Mouse (Mus musculus) forebrain, postnatal 0 days (tissue): Measurements from ENCODE around the gene Lrp11. TPM values are rescaled to one million over a fixed set of nuclear protein-coding genes. Genes with fewer than 3 reads are reported as not detected.

ENCODE experiments used
- ATAC-seq: fragments of 200-750 bp; cut with Nextera tagmentation; 2 replicates; pipeline ENCODE4 v1.8.0; 2017; ENCODE audit warnings: mild to moderate bottlenecking, moderate library complexity
- DNase-seq: peaks from one replicate; pipeline ENCODE4 v3.0.0-alpha.2; 2015
- H3K27ac ChIP-seq: fragments of 300-500 bp; sonication (generic); 2 replicates; pipeline ENCODE4 v1.5.1; 2014; ENCODE audit warnings: low read depth, mild to moderate bottlenecking, antibody characterized with exemption, low read length, moderate library complexity, mixed read lengths
- H3K27me3 ChIP-seq: fragments of 300-500 bp; sonication (generic); 2 replicates; pipeline ENCODE4 v1.6.1; 2014; ENCODE audit warnings: mild to moderate bottlenecking, low read length, mixed read lengths; ENCODE audit not compliant: insufficient read depth
- H3K36me3 ChIP-seq: fragments of 300-500 bp; sonication (generic); 2 replicates; pipeline ENCODE4 v1.6.1; 2014; ENCODE audit warnings: mild to moderate bottlenecking, moderate library complexity; ENCODE audit not compliant: insufficient read depth
- H3K4me1 ChIP-seq: fragments of 300-500 bp; sonication (generic); 2 replicates; pipeline ENCODE4 v1.6.1; 2014; ENCODE audit warnings: antibody characterized with exemption; ENCODE audit not compliant: insufficient read depth
- H3K4me2 ChIP-seq: fragments of 300-500 bp; sonication (generic); 2 replicates; pipeline ENCODE4 v1.6.1; 2014; ENCODE audit warnings: low read depth, mild to moderate bottlenecking, moderate library complexity
- H3K4me3 ChIP-seq: fragments of 300-500 bp; sonication (generic); 2 replicates; pipeline ENCODE4 v1.5.1; 2014; ENCODE audit warnings: low read depth, low read length, mixed read lengths
- H3K9ac ChIP-seq: fragments of 300-500 bp; sonication (generic); 2 replicates; pipeline ENCODE4 v1.6.1; 2014; ENCODE audit warnings: mild to moderate bottlenecking
- H3K9me3 ChIP-seq: fragments of 300-500 bp; sonication (generic); 2 replicates; pipeline ENCODE4 v1.6.1; 2016; ENCODE audit warnings: low read length
- CTCF ChIP-seq: sonication (generic); IDR thresholded peaks from 2 replicates; pipeline ENCODE4 v1.5.1; 2016; ENCODE audit warnings: antibody characterized with exemption, control low read depth, low read depth
- WGBS: fragments of 180-500 bp; shearing (Covaris S2); extraction: QIAGEN DNeasy Blood & Tissue Kit; methylation state at CpG from one replicate; pipeline ENCODE4 v1.1.7; 2014; 5-methylcytosine and 5-hydroxymethylcytosine counted together
- polyA plus RNA-seq: library from polyadenylated mRNA; unstranded; fragments of >200 nt; fragmentation: Nextera tagmentation; extraction: Ambion mirVana; gene quantifications from 2 replicates; pipeline ENCODE4 v1.2.1, GENCODE M21; 2015
- total RNA-seq: library from RNA; depleted of rRNA; stranded (reverse); fragments of >200 nt; gene quantifications from 2 replicates; pipeline ENCODE4 v1.2.3, GENCODE M21; 2014

Gene Lrp11
- total and polyA plus RNA-seq, 2 experiments from 2014 or later, result 57.8 to 115 TPM

DNA sequence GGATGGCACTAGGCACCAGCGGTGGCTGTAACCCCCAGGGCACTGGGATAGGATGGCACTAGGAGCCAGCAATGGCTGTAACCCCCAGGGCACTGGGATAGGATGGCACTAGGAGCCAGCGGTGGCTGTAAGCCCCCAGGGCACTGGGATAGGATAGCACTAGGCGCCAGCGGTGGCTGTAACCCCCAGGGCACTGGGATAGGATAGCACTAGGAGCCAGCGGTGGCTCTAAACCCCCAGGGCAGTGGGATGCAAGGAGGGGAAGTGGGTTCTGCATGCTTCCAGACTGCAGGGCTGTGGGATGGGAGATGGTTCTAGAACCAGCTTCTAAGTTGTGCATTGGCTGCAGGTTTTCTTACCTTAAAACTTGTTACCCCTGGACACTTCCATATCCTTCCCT is 31.1 kb downstream of the Lrp11 start:
- WGBS, result 68% methylated on average over 5 of the region's 5 CpGs
- no peak; the same call in 1 of the 2 replicates for ATAC-seq
- DNase-seq, result no peak

DNA sequence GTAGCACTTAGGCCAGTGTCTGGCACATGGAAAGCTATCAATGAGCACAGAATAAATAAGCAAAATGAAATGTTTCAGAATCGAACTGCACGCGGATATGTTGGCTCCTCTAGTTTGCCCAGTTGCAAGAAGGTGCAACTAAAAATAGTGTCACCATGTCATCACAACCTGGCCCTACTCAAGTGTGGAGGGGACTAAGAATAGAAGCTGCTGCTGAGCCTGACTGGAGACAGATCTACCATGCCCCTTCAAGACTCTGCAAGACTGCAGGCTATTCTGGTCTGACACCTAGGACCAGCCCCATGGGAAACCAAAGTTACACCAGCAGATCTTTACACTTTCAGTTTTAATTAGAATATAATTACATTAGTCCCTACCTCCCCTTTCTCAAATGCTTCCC is 32.8 kb downstream of the Lrp11 start:
- H3K27me3 ChIP-seq, result no peaks in the 10 kb centered on the region
- 94% methylated on average over 3 of the region's 3 CpGs for WGBS
- peaks cover 37% of the 10 kb centered on the region for H3K36me3 ChIP-seq
- DNase-seq (no peak), ATAC-seq (no peak)
- H3K9me3 ChIP-seq, result no peaks in the 10 kb centered on the region
- TF ChIP-seq CTCF, result no peak
- H3K27ac ChIP-seq, result no peak overlapping the region
- no peak overlapping the region for H3K9ac ChIP-seq
- no peak overlapping the region for H3K4me2 ChIP-seq
- no peaks in the 10 kb centered on the region for H3K4me1 ChIP-seq
- H3K4me3 ChIP-seq, result no peak overlapping the region

More for the DNA sequence above, 31.1 kb downstream of the Lrp11 start:
- no peak for TF ChIP-seq CTCF
- Histone ChIP-seq H3K9me3 (no peaks in the 10 kb centered on the region), H3K36me3 (peaks cover 28% of the 10 kb centered on the region), H3K9ac (no peak overlapping the region), H3K4me2 (no peak overlapping the region), H3K4me1 (no peaks in the 10 kb centered on the region), H3K4me3 (no peak overlapping the region), H3K27me3 (no peaks in the 10 kb centered on the region), H3K27ac (no peak overlapping the region)

DNA sequence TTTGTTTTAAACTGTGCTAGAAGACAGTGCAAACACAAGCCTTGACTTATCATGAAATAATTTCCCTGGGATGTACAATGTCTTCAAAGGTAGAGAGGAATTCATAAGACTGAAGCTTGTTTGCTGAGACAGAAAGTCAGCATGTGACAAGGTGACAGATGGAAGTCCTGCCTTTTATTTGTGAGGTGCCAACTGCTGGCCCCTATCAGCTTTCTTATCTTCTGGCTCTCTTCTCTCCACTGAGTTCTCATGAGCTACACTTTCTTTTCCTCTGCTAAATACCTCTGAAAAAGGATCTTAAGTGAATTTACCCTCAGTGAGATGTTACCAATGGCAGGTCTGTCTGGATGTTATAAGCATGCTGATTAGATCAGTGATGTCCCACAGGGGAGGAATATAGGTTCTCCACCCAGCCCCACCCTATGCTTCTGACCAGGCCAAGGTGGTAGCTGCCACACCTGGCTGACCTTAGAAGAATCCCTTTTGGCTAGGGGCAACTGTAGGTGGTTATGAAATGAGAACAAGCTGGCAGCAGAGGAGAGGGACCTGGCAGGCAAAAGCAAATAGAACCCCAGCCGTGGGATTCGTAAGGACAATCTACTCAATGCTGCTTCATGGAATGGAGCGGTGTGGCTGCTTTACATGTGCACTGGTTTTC is 34.4 kb downstream of the Lrp11 start:
- ATAC-seq (no peak), DNase-seq (no peak)
- Histone ChIP-seq H3K4me1 (no peaks in the 10 kb centered on the region), H3K9me3 (no peaks in the 10 kb centered on the region), H3K27ac (no peak overlapping the region), H3K9ac (no peak overlapping the region), H3K4me3 (no peak overlapping the region), H3K4me2 (no peak overlapping the region), H3K36me3 (peaks cover 44% of the 10 kb centered on the region), H3K27me3 (no peaks in the 10 kb centered on the region)
- TF ChIP-seq CTCF, result no peak
- 97% methylated on average over 3 of the region's 3 CpGs for WGBS

DNA sequence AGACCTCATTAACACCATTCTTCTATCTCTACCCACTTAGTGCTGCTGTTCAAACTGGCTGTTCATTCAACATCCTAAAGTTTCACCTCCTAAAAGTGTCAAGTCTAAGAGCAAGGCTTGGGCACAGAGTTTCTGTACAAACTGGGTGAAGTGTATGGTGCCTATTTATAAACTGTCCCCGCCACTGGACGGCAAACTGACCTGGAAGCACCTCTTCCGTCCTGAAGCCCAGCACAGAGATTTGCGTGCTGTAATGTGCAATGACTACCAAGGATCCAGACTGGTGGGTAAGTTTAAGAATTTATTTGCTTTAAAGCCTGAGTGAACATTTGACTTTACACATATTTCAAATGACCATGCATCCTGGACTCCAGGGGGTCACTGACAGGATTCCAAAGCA is 39.5 kb downstream of the Lrp11 start:
- no peak overlapping the region for H3K4me2 ChIP-seq
- no peak overlapping the region for H3K4me3 ChIP-seq
- H3K9ac ChIP-seq, result no peak overlapping the region
- TF ChIP-seq CTCF, result no peak
- no peak for ATAC-seq
- no peak overlapping the region for H3K27ac ChIP-seq
- peaks cover 46% of the 10 kb centered on the region for H3K36me3 ChIP-seq
- H3K9me3 ChIP-seq, result no peaks in the 10 kb centered on the region
- no peak for DNase-seq
- WGBS, result 96% methylated on average over 4 of the region's 4 CpGs
- no peaks in the 10 kb centered on the region for H3K4me1 ChIP-seq
- no peaks in the 10 kb centered on the region for H3K27me3 ChIP-seq

DNA sequence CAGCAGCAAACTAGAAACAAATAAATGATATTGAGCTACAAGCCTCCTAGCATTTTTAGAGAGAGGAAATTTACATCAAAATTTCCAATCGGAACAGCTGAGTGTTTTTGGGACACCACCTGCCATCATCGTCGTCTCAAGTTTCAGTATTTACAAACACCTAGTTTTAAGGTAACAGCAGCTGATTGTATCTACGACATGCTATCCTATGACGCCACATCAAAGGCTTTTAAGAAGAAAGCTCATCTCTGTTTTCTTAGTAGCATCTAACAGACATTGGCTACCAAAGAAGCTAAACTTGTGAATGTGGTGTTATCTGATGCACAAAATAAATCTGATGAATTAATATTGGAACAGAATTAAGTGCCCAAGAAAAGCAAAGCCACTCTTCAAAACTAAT is 40.7 kb downstream of the Lrp11 start:
- H3K9me3 ChIP-seq, result no peaks in the 10 kb centered on the region
- no peaks in the 10 kb centered on the region for H3K4me1 ChIP-seq
- no peak overlapping the region for H3K4me3 ChIP-seq
- H3K9ac ChIP-seq, result no peak overlapping the region
- TF ChIP-seq CTCF, result no peak
- no peak overlapping the region for H3K27ac ChIP-seq
- DNase-seq (no peak), ATAC-seq (no peak)
- H3K4me2 ChIP-seq, result no peak overlapping the region
- peaks cover 41% of the 10 kb centered on the region for H3K36me3 ChIP-seq
- WGBS, result 93% methylated on average over 5 of the region's 5 CpGs
- H3K27me3 ChIP-seq, result no peaks in the 10 kb centered on the region

DNA sequence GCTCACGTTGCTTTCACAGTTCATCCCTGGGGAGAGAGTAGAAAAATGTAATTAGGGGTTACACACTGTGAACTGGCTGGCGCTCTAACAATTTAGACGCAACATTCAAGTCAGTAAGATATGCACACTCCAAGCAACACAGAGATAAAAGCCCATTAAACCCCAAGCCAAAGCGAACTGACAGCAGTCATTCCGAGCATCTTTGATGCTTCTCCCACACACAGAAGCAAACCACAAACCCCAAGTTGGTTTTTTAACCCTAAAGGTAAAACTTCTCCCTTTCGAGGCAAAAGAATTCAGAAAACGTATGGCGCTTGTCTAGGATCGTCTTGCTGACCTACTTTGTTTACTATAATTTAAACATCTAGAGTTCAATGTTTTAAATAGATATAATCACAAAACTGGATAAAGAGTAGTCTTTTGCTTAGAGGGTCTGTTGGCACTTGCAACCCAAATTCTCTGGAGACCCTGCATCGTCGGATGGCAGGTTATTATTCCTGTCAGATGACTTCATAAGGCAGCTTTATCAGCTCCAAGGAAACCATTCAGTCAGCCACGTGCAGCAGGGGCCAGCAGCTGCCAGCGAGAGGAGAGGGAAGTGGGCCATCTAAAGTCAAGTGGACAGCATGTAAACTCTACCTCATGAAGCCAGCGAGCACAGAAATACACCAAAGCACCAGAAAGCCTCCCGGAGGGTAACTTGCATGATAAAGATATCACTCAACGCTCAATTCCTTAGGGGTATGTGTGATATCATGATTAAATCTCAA is 41.5 kb downstream of the Lrp11 start:
- ATAC-seq, result no peak
- no peak for DNase-seq
- no peak for TF ChIP-seq CTCF
- Histone ChIP-seq H3K9ac (no peak overlapping the region), H3K4me2 (no peak overlapping the region), H3K4me1 (no peaks in the 10 kb centered on the region), H3K27me3 (no peaks in the 10 kb centered on the region), H3K36me3 (peaks cover 37% of the 10 kb centered on the region), H3K9me3 (no peaks in the 10 kb centered on the region), H3K4me3 (no peak overlapping the region), H3K27ac (no peak overlapping the region)
- WGBS, result 83% methylated on average over 16 of the region's 16 CpGs

DNA sequence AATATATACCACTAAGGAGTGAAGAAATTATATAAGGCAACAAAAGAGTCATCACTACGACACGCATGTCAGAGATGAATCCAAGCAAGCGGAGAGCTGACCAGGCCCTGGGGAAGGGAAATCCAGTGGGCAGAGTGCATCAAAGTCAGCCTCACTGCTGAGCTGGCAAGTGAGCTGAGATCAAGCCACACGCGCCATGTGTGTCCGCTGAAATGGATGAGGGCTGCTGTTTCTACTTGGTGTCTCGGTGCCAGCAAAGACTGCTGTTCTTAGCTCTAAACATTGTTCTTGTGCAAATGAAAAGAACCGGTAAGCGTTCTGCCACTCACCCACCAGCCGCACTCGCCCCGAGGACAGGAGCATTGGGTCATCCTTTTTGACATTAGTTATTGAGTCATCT is 50.8 kb downstream of the Lrp11 start:
- no peak for TF ChIP-seq CTCF
- no peak overlapping the region for H3K4me3 ChIP-seq
- no peaks in the 10 kb centered on the region for H3K27me3 ChIP-seq
- H3K4me2 ChIP-seq, result no peak overlapping the region
- H3K9me3 ChIP-seq, result no peaks in the 10 kb centered on the region
- H3K4me1 ChIP-seq, result no peaks in the 10 kb centered on the region
- ATAC-seq (no peak), DNase-seq (no peak)
- no peak overlapping the region for H3K27ac ChIP-seq
- H3K36me3 ChIP-seq, result peaks cover 51% of the 10 kb centered on the region
- no peak overlapping the region for H3K9ac ChIP-seq
- 96% methylated on average over 12 of the region's 12 CpGs for WGBS
